Mouse (Mus musculus) testis, postnatal 14 days (tissue): ENCODE results near the gene Borcs6.
A peak's percentile ranks its signal among the peaks of the same experiment; 100 is the strongest.
"Not testable (repeated sequence)": the region's sequence is repeated elsewhere in the genome, so short reads cannot be mapped to it uniquely, and the experiment has no call there.

Experiments
- DNase-seq: peaks from one replicate; pipeline ENCODE4 v3.0.0; 2021; ENCODE audit warnings: low spot score

Gene Borcs6

DNA sequence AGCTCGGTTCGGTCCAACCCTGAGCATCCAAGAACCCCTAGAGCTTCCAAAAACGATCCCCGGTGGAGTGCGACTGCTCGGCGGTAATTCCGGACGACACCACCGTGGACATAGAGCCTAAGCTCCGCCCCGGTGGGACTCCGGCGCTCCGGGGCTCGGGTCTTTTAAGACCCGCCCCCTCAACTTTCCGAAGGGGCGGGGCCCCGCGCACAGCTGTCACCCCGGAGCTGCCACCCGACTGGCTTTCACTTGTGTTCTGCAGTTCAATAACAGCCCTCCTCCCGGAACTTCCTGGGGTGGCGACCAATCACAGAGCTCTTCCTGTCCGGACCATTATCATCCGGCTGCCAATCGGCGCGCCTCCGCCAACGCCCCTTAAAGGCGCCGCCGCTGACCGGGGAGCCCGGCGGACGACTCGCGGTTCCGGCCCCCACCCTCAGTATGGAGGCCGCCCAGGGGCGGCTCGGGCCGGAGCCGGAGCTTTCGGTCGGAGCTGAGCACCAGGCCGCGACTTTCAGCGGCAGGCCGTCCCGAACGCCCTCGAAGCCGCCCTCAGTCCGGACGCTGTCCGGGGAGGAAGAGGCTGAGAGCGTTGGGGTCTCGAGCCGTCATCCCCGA lies at the start of gene Borcs6:
Borcs6 (plus strand) TSS at position 361 of the 618 bp plus-strand sequence.
- peak; percentile 98 for DNase-seq

DNA sequence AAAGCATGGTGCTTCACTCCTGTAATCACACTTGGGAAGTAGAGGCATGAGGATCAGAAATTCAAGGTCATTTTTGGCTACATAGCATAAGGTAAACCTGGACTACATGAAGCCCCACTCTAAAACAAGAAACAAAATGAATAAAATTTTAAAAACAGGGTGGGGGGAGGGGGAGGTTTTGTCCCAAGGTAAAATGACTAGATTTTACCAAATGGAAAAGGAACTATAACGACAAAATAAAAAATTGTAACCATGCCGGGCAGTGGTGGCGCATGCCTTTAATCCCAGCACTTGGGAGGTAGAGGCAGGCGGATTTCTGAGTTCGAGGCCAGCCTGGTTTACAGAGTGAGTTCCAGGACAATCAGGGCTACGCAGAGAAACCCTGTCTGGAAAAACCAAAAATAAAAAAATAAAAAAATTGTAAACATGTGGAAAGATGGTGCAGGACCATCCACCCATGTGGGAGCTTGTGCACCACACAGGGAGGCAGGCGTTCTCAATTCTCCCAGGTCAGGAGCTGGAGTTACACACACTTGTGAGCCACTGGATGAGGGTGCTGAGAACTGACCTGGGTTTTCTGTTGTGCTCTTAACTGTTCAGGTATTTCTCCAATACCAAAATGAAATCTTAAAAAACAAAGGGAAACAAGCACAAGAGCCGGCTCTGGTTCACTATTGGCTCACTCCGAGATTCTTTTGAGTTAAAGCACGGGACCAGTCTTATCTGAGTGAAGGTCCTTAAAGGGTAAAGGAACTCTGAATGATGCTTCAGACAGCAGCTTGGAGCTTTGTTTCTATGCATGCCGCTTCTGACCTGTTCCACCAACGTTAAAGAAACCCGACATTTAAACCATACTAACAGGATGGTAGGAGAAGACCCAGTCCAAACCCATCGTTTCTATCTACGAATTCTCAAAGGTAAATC lies 48.9 kb upstream of the Borcs6 start:
- no peak for DNase-seq

DNA sequence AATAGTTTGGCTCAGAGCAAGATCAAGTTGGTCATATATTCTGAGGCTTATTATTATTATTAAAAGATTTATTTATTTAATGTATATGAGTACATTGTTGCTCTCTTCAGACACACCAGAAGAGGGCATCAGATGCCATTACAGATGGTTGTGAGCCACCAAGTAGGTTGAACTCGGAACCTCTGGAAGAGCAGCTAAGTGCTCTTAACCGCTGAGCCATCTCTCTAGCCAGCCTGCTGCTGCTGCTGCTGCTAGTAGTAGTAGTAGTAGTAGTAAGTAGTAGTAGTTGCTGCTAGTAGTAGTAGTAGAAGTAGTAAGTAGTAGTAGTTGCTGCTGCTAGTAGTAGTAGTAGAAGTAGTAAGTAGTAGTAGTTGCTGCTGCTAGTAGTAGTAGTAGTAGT lies 48.1 kb upstream of the Borcs6 start:
- DNase-seq = not testable (repeated sequence)

DNA sequence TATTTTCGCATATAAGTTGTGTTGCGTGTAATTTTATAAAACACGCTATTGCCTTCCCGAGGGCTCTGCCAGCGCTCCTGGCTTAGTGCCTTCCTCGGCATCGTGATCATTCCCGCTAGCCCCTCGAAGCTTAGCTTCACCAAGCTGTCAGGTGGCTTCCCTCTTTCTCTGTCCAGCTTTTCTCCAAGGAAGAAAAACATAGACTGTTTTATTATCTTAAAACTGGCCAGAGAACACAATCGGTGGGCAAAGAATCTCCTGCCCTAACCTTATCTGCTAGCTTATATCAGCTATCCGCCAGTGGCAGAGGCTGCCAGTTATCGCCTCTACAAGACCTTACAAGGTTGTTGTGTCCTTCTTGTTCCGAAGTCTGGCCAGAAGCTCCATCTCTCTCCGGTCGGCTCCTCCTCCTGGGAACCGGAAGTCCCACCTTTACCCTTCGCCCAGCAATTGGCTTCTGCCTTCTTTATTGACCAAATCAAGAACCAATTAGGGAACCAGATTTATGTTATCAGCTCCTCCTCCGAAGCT lies 47.4 kb upstream of the Borcs6 start:
- DNase-seq = peak; percentile 91

DNA sequence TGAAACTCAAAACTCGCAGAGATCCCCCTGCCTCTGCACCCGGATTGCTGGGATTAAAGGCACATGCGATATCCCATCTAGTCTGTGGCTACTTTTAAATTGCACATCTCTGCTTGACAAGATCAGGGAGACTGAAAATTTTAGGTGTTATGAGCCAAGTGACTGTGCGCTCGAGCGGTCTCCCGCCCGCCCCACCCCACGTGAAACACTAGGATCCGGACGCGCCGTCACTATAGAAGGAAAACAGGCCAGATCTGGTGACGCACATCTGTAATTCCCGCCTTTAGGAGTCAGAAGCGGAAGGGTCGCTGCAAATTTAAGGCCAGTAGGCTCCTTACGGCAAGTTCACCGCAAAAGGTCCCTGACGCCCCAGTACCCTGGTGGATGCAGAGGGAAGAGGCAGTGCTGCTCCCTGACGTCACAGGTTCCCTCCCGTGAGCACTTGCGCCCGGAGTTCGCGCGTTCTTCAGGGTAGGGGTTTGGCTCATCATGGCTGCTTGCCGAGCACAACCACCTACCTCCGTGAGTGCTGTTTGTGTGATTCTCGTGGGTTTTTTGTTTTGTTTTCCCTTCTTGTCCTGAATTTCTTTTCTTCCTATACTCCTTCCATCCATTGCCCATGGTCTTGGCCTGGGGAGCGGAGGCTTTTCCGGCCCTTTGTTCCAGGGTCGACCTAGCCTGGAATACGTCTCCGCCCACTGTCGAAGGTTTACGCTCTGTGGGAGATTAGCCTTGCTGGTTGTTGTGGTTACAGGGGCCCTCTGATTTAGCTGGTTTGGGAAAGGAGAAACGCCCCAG lies 43.7 kb upstream of the Borcs6 start, which contains the start of gene Ctc1:
Ctc1 (plus strand) TSS at position 268 of the 798 bp plus-strand sequence.
- peak; percentile 88 for DNase-seq

DNA sequence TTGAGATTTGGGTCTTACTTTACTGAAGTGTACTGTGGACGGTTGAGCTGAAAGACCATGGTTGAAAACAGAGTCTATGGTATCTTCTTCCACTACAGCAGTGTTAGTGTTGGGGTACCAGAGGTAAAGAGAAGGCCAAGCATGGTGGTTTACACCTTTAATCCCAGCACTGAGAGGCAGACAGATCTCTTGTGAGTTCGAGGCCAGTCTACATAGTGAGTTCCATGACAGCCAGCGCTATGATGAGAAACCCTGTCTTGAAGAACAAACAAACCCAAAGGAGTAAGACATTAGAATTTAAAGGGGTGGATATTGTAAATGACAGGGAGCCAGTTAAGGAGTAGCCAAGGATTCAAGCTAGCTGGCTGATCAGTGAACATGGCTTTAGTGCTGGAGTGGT lies 42.8 kb upstream of the Borcs6 start:
- no peak for DNase-seq

DNA sequence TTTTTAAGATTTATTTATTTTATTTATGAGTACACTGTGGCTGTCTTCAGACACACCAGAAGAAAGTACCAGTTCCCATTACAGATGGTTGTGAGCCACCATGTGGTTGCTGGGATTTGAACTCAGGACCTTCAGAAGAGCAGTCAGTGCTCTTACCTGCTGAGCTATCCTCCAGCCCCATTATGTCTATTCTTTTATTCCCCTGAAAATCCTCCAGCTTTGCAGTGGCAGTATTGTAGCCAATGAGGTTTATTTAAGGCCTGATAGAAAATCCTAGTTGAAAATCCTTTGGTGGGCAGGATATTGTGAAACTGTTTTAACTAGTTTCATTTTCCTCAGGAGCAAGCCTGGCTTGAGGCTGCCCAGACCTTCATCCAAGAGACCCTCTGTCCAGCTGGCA lies 38.8 kb upstream of the Borcs6 start:
- no peak for DNase-seq

DNA sequence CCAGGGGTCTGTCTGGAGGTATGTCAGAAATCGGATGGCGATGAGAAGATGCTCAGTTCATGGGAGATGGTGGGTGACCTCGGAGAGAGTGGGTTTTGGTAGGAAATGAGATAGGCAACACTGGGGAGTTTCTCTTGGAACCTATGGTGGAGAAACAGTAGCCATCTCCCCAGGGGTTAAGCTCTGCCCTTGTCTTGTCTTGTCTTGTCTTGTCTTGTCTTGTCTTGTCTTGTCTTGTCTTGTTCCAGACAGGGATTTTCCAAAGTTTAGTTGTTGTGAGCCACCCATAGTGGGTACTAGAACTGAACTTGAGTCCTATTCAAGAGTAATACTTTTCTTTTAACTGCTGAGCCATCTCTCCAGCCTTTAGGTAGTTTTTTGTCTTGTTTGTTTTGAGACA lies 33.0 kb upstream of the Borcs6 start:
- DNase-seq = no peak

DNA sequence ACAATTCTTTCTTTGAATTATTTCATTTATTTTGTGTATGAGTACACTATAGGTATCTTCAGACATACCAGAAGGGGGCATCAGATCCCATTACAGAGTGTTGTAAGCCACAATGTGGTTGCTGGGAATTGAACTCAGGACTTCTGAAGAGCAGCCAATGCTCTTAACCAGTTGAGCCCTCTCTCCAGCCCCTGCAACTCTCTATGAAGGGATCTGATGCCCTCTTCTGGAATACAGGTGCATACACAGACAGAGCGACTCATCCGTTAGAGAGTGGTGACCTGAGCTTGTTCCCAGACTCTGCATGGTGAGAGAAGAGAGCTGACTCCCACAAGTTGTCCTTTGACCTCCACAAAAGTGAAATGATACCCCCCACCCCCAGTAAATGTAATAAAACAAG lies 30.7 kb upstream of the Borcs6 start:
- no peak for DNase-seq

DNA sequence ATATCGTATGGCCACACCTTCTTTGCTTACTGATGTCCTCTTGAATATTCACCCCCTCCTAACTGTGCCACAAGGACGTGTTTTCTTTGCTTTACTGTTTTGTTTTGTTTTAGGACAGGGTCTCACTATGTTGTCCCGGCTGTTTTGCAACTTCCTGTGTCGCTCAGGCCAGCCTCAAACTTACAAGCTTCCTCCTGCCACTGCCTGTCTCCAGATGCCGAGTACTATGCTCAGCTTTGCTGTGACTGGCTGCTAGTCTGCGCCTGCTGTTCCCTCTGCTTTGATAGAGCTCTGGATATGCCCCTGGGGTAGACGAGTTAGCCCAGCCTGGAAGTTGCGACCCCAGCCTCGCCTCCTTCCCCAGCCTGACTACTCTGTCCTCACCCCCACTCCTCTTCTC lies 26.0 kb upstream of the Borcs6 start:
- DNase-seq = no peak

DNA sequence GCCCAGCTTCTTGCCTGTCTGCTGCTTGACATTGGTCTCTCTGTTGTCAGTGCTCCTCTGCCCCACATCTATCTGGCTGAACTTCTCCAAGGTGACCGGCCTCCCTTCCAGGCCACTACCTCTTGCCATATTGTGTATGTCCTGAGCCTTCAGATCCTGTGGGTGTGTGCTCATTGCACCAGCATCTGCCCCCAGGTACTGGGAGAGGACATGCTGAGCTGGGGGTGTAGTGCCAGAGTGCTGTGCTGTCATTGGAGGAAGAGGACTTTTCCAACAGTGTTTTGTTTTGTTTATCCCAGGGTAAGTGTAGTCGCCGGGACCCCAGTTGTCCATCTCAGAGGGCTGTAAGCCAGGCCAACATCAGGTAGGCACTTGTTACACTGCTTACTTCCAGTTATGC lies 24.9 kb upstream of the Borcs6 start:
- no peak for DNase-seq

DNA sequence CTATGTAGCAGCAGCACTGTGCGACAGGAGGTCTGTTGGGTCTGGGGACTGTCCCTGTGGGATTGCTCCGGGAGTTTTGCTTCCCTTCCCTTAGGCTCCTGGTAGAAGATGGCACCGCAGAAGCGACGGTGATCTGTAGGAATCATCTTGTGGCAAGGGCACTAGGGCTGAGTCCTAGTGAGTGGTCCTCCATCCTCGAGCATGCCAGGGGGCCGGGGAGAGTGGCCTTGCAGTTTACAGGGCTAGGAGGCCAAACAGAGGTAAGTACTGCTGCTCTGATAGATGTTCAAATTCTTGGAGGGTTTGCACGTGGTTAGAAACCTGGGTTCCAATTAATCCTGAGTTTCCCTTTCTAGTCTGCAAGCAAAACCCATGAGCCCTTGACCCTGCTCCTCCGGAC lies 24.1 kb upstream of the Borcs6 start:
- DNase-seq = no peak

DNA sequence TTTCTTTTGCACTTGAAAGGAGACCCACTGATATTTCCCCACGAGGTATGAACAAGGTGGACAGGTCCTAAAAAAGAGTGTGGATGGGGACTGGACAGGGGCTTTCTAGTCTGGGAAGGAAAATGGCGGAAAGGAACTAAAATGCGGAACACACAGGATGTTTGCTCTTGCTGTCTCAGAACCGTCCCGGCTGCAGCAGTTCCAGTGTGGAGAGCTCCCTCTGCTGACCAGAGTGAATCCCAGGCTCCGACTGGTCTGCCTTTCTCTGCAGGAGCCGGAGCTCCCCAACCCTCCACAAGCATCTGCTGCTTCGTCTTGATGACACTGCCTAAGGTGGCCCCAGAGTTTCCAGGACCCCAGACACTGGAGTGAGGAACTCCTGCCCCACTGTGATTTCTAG lies 23.7 kb upstream of the Borcs6 start:
- DNase-seq = peak; percentile 76

DNA sequence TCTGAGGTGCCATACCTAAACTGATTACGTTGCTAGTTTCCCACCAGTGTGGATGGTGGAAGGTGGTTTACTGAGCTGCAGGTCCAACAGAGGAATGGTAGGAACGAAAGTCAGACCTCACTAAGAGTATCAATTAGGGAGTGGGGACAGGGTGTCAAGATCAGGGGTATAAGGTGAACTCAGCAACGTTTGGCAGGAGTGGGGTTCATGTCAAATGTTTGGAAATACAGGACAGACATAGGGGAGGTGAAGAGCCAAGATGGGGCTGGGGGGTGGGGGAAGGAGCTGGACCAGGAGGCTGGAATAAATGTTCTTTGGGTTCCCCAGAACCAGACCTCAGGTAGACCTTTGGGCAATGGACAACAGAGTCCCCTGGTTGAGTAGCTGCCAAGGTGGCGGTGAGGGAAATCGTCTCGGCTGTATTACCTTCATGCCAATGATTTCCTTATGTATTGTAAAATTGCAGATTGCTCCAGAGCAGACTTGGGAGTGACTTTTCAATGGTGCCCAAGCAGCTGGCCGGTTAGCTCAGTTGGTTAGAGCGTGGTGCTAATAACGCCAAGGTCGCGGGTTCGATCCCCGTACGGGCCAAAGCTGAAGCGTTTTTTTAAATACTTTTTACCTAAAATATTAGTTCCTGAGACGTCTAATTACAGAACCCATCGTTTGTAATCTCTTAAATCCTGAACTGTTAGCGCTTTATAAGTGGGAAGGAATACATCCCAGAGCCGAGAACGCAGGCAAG lies 22.9 kb upstream of the Borcs6 start:
- DNase-seq = peak; percentile 79

DNA sequence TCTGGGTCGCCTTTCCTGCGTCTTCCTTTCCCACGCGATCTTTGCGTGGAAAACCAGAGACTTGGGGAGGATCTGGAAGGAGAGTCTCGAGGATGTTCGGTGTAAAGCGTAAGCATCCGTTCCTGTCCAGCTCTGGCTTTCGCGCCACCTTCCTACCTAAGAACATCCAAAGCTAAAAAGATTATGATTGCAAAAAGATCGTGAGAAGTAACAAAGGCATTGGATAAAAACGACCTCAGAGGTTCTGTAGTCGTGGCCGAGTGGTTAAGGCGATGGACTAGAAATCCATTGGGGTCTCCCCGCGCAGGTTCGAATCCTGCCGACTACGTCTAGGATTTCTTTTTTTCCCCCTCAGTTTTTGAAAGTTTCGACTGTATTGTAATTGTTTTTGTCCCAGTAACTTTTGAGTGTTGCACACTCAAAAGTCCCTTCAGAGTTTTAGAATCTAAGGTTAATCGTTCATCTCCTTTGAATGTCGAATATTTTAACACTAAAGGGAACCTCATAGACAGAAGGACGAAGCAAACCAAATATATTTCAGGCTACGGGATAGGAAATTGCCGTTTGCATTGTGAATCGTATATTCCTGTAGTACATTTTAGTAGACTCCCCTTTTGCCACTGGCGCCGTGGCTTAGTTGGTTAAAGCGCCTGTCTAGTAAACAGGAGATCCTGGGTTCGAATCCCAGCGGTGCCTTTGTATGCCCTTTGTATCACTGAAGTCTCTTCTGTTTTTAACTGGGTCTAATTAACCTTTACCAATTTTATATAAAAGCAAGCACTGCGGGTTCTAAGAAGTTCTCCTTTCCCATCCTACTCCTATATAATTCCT lies 22.1 kb upstream of the Borcs6 start:
- DNase-seq = peak; percentile 78

DNA sequence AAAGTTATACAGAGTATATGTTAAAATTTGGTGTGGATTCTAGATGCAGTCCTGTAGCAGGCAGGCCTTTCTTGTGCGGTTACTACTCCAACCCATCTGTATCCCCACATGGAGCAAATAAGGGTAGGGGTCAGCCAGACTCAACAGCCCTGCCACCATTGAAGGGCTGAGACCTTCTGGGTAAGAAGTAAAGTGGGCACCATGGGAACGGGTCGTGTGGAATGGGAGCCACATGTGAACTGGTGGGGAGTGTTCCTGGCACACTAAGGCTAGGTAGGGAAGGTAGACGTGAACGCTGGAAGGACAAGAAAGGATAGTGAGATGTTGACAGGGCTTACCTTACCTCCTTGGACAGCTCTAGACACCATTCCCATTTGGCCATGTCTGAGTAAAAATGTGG lies 21.3 kb upstream of the Borcs6 start:
- DNase-seq = no peak

DNA sequence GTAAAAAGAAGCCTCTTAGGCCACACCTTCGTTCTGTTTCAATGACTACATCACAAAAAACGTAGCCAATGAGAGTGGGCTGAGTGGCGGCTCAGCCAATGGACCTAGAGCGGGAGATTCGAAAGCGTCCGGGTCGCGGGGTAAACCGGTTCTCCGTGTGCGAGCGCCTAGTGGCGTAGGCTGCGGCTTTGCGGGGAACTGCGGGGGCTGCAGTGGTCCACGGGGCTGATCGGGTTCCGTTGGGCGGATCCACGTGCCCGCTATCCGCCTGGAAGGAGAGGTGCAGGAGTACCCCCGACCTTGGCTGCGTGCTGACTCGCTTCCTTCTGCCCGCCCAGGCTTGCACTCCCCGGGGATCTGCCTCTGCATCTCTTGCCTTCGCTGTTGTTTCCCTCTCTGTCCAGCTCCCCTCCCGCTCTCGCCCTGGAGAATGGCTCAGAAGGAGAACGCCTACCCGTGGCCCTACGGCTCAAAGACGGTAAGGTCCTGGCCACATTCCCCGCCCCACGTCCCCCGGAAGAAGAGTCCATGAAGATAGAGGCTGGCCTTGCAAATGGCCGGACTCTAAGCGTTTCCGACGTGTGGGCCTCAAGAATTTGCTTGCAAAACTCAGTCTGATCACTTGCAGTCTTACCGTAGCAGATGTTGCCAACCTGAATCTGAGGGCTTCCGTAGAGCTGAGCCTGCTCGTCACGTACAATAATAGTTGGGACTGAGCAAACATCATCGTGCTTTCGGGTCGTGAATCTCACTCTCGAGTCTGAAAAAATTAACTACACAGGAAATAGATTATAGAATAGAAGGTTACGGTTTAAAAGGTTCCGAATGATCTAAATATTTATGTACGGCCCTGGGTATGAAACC lies 13.8 kb upstream of the Borcs6 start, which contains the start of gene Aurkb:
Aurkb (plus strand) TSS at position 117 of the 864 bp plus-strand sequence.
- DNase-seq = peak; percentile 87

DNA sequence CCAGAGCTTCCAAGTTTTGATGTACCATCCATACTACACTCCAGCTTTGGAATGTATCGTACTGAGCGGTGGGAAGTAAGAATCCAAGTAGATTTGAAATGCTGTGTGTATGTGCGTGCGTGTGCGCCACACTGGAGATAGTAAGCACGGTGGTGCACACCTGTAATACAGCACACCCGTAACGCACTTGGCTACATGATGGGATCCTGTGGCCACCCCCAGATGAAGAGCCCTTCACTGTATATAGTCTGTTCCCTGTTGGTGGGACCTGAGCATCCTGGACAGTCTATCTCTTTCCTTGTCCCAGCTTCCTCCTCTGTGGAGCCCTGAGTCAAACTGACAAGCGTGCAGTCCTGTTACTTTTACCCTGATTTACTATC lies 13.1 kb upstream of the Borcs6 start:
- no peak for DNase-seq

DNA sequence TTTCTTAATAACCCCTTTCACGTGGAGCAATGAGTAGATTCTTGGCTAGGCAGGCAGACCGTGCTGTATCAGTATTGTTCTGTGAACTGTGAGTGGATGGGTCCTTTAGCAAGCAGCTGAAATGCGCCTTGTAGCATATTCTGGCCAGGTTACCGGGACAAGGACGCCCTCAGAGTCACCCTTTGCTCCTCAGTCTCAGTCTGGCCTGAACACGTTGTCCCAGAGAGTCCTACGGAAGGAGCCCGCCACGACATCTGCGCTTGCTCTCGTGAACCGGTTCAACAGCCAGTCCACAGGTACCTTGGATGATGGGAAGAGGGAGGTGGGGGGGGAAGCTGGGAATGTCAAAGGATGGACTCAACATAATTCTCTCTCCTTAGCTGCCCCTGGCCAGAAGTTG lies 11.9 kb upstream of the Borcs6 start:
- DNase-seq = no peak

DNA sequence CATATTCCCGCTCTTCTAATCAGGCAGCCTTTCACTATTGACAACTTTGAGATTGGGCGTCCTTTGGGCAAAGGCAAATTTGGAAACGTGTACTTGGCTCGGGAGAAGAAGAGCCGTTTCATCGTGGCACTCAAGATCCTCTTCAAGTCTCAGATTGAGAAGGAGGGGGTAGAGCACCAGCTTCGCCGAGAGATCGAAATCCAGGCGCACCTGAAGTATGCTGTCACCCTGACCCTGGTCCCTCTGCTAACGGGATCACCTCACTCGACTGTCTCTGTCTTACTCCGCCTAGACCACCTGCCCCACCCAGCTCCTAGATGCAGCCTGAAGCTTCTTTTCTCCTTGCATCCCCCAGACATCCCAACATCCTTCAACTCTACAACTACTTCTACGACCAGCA lies 11.4 kb upstream of the Borcs6 start:
- no peak for DNase-seq
